Mouse (Mus musculus): ENCODE data around the gene Mcidas.

DNA sequence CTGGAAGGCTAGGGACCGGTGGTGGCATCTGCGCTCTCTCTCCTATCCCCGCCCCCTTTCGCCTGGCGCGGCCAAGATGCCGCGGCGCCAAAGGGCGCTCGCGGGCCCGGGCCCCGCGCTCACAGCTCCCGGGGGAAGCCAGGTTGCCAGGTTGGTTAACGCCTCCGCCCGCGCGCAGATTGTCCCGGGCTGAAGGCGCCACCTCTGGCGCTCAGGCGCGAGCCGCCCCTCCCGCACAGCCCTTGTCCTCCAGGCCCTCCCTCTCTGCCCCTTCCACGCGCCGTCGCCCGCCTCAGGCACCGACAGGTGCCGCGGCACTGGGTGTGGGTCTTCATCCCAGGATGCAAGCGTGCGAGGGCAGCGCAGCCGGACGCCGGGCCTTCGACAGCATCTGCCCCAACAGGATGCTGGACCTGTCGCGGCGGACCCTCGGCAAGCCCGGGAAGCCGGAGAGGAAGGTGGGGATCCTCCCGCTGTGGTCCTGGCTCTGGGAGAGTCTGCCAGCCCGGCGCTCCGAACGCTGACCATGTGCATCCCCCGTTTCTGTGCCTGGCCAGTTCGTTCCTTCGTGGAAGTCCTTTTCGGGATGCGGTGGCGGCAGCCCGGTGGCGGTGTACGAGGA, at the start of gene Mcidas:
- TF ChIP-seq CTCF (conservative IDR thresholded peaks at IDR 0.05; ENCODE audit: low read length) (no peak), POU5F1 (IDR thresholded peaks at IDR 0.05; ENCODE audit: borderline replicate concordance, low read length) (no peak)
